8 mouse cellular contexts compared by ENCODE assay signal in the genomic region with DNA sequence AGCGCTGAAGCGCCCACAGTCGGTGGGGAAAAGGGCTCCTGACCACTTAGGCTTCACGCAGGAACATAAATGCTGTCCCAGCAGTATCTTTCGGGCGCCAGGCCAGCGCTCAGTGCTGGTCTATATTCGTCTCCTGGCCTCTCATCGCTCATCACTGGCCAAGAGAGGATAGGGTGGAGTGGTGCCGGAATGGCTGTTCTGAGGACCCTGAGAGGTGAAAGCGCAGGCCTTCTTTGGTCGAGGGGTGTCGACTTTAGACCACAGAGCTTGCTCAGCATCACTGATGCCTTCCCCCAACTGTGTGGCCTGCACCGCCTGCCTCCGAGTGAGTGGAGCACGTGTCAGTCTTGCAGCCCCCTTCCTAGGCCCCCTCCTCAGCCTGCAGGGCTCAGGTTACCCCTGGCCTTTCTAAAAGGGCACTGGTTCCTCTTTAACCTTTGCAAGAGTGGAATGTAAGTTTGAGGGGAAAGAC. TPM values are rescaled to one million over a fixed set of nuclear protein-coding genes. Genes with fewer than 3 reads are reported as not detected.
DNase-seq lines count a peak whose midpoint lies in the region; ATAC-seq lines count a peak whose summit lies in the region.

No protein-coding gene starts in this region.

- 2% methylated on average over 16 of the region's 16 CpGs for WGBS in heart, embryonic 10.5 days
- WGBS in midbrain, embryonic 16.5 days: 8% methylated on average over 16 of the region's 16 CpGs

- H3K4me2 ChIP-seq in midbrain, embryonic 16.5 days (ENCODE audit: low read length): peak overlapping the region; percentile 83

- no peaks in the 10 kb centered on the region for H3K9me3 ChIP-seq in heart, embryonic 10.5 days
- H3K9me3 ChIP-seq in midbrain, embryonic 16.5 days (replicated peaks; ENCODE audit: control insufficient read depth, low read length, poor library complexity, severe bottlenecking): no peaks in the 10 kb centered on the region

- H3K4me3 ChIP-seq in heart, embryonic 10.5 days: peak overlapping the region; percentile 100
- H3K4me3 ChIP-seq in midbrain, embryonic 16.5 days (ENCODE audit: low read depth, low read length): peak overlapping the region; percentile 95; the same call in 1 of the 2 replicates

- H3K9ac ChIP-seq in midbrain, embryonic 16.5 days (ENCODE audit: low read depth, low read length): 0 out of 2 replicates have a peak overlapping the region, but pooled peaks have one; percentile 21

- peaks cover 48% of the 10 kb centered on the region for H3K36me3 ChIP-seq in heart, embryonic 10.5 days
- peaks cover under 1% of the 10 kb centered on the region; the same call in 1 of the 2 replicates for H3K36me3 ChIP-seq in midbrain, embryonic 16.5 days (ENCODE audit: control insufficient read depth, insufficient read depth, low read length)

- peak; percentile 22 for DNase-seq in thymus, postnatal 25 days
- no peak for DNase-seq in thymus, adult 18-20 months
- peak; percentile 83 for DNase-seq in embryo, embryonic 11 days
- DNase-seq in heart, embryonic 10.5 days (ENCODE audit: low spot score): no peak
- peak; percentile 67 for DNase-seq in kidney, postnatal 14 days
- no peak for DNase-seq in Muller cell, postnatal 12 days (ENCODE audit: inconsistent ontology term)
- no peak for DNase-seq in right cerebral cortex, postnatal 4 days

- H3K4me1 ChIP-seq in heart, embryonic 10.5 days: peaks cover 63% of the 10 kb centered on the region
- H3K4me1 ChIP-seq in midbrain, embryonic 16.5 days (ENCODE audit: control insufficient read depth, insufficient read depth, low read length): peaks cover 29% of the 10 kb centered on the region

- ATAC-seq in midbrain, embryonic 16.5 days: no peak

- peak overlapping the region; percentile 97 for H3K27ac ChIP-seq in heart, embryonic 10.5 days
- no peak overlapping the region for H3K27ac ChIP-seq in midbrain, embryonic 16.5 days (ENCODE audit: low read length)

- no peaks in the 10 kb centered on the region for H3K27me3 ChIP-seq in heart, embryonic 10.5 days (ENCODE audit: insufficient read depth, poor library complexity, severe bottlenecking)
- no peaks in the 10 kb centered on the region for H3K27me3 ChIP-seq in midbrain, embryonic 16.5 days (ENCODE audit: control insufficient read depth, insufficient read depth, low read depth, low read length)

RNA-seq across cellular contexts. Expression of a gene that starts 0.5 kb away (rescaled TPM):
- 188 and 256 TPM in 2 replicates for polyA plus RNA-seq in heart, embryonic 10.5 days (2016; fragmentation: Nextera tagmentation; extraction: Ambion mirVana)
- 6.0 and 8.1 TPM in 2 replicates for polyA plus RNA-seq in midbrain, embryonic 16.5 days (2015; fragmentation: Nextera tagmentation; extraction: Ambion mirVana)

RNA-seq across cellular contexts. Expression of a gene that starts 2.0 kb away (rescaled TPM):
- polyA plus RNA-seq in heart, embryonic 10.5 days (2016; fragmentation: Nextera tagmentation; extraction: Ambion mirVana): 2,022 and 2,208 TPM in 2 replicates
- 617 and 632 TPM in 2 replicates for polyA plus RNA-seq in midbrain, embryonic 16.5 days (2015; fragmentation: Nextera tagmentation; extraction: Ambion mirVana)

RNA-seq across cellular contexts. Expression of a gene that starts 9.2 kb away (rescaled TPM):
- polyA plus RNA-seq in heart, embryonic 10.5 days (2016; fragmentation: Nextera tagmentation; extraction: Ambion mirVana): 207 and 246 TPM in 2 replicates
- polyA plus RNA-seq in midbrain, embryonic 16.5 days (2015; fragmentation: Nextera tagmentation; extraction: Ambion mirVana): 171 and 174 TPM in 2 replicates

RNA-seq across cellular contexts. Expression of a gene that starts 9.5 kb away (rescaled TPM):
- polyA plus RNA-seq in heart, embryonic 10.5 days (2016; fragmentation: Nextera tagmentation; extraction: Ambion mirVana): 68.3 and 74.4 TPM in 2 replicates
- 105 TPM in 2 replicates for polyA plus RNA-seq in midbrain, embryonic 16.5 days (2015; fragmentation: Nextera tagmentation; extraction: Ambion mirVana)

RNA-seq across cellular contexts. Expression of a gene that starts 12.7 kb away (rescaled TPM):
- 204 and 209 TPM in 2 replicates for polyA plus RNA-seq in heart, embryonic 10.5 days (2016; fragmentation: Nextera tagmentation; extraction: Ambion mirVana)
- polyA plus RNA-seq in midbrain, embryonic 16.5 days (2015; fragmentation: Nextera tagmentation; extraction: Ambion mirVana): 151 and 157 TPM in 2 replicates

Comparison
In these comparisons a context has a peak if more than half of its experiments do, and no peak if none do; other contexts are left out.
1. DNase-seq: peak in thymus, postnatal 25 days (single experiment), embryo, embryonic 11 days (single experiment) and kidney, postnatal 14 days (single experiment); none in thymus, adult 18-20 months (0 of 2), heart, embryonic 10.5 days (single experiment), Muller cell, postnatal 12 days (single experiment) and right cerebral cortex, postnatal 4 days (single experiment).
2. RNA of a gene that starts 0.5 kb away (polyA plus RNA-seq): 188 to 256 TPM in heart, embryonic 10.5 days; 6.0 to 8.1 TPM in midbrain, embryonic 16.5 days; every median in the first group is over 10 times any median in the second.